Mouse (Mus musculus): ENCODE results near the gene Slc30a3.

Slc30a3 gene

DNA sequence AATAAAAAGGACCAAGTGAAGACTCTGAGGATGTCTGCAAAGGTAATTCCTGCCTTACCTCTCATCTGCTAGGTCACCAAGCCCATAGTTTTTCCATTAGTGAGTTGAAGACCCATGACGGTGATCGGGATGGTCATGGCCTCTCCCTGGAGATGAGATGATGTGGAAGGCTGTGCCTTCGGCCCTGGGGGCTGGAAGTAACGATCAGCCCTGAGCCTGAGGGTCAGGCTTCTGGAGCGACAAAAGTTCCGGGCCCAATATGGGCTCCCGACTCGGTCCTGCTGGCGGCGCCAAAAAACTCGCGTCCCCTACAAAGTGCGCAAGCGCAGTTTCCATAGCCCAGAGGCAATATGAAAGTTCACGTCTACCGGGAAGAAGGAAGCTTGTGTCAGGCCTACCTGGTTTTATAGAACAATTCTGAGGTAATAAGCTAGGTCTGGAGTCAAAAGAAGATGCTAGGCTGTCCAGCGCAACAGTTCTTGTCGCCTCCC lies at the start of gene Slc30a3:
Gene Slc30a3 (minus strand): TSS at position 238 of the 491 bp plus-strand sequence.
- no peak for DNase-seq

DNA sequence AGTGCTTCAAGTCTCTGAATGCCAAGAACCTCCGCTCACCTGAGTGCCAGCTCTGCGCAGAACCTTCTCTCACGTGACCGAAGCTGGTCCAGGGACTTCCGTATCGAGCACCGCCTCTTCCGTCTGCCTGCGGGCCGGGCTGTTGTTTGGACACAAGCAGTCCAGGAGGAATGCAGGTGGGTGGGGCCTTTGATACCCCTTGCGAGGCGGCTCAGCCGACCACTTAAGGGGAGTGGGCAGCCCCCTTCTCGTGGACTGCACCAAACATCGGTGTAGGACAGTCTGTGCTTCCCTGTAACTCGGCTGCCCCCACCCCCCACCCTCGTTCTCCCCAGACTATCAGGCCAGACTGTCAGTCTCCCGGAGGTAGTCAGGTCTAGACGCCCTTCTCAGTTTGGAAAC lies 46.1 kb upstream of the Slc30a3 start, which contains the start of gene Mpv17:
Gene Mpv17 (minus strand): TSS at position 100 of the 402 bp plus-strand sequence.
- peak; percentile 76 for DNase-seq

DNA sequence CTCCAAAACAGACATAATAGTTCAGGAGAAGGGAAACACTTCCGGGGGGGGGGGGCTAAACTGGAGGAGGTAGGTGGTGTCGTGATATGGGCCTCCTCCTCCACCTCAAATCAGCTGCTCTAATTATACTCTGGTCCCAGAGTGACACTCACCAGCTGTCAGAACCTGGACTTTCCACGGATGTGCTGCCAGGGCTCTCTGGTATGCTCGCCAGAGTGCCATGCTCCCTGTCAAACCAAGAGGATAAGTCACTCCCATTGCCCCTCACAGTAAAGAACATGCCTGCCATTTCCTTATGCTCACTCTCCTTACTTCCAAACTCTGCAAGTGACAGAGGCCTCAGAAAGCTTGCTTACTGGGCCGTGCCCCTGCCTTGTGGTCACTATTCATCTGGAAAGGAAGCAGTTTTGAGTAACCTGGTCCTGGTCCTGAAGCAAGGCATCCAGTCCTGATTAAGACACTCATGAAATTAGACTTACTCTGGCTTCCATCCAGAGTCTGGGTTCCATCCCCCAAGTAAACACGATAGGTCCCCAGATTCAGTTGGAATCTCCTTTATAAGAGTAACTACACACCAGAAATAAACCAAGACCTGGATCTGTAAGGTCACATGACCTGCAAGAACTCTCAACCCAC lies 45.6 kb upstream of the Slc30a3 start:
- DNase-seq: no peak

DNA sequence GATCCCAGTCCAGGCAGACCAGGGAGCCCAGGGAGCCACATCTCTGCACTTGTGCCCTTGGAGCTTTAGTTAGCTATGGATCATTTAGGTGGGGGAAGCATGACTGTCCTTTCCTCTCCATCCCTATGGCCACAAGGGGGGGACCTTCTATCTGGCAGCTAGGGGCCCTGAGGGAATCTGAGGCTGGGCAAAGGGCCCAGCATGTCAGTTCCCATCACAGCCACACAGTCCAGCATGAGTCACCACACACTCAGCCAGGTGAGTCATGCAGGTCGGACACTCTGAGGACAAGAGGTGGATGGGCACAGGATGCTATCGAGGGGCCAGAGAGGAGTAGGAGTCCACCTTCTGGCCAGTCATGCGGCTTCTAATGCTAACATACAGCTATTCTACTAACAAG lies 43.7 kb upstream of the Slc30a3 start:
- DNase-seq: no peak

DNA sequence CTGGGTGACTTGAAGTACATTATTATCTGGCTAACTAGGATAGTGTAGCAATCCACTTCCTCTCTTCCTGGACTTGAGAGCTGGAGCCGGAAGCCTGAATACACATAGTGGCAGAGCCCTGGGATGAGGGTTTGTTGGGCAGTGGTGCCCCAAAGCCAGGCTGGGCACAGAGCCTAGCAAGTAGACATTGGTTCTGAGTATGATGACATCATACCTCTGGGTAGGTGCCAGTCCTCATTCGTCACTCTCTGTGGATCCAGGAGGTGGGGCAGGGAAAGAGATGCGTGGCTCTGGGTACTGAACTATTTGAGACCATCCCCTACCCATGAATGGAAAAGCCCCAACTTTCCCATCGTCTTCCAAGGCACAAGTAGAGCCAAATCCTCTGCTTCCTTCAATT lies 41.7 kb upstream of the Slc30a3 start:
- no peak for DNase-seq

DNA sequence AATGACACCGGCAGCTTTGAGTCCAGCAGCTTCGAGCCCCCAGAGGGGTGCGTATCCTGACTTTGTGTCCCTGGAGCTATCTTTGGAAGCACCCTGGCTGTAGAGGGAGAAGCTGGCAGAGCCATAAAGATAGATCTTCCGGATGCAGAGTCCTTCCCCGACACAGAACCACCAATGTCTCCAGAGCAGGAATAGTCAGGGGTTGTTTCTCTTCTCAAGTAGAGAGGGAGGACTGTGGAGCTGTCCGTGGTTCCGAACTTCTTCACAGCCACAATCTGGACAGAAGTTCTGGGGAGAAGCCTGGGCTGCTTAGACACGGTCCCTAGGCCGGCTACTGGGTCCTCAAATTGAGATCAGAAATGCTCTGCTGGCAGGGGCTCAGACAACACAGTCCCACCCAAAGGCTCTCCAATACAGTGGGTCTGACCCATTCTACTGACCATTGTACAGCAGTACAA lies 31.0 kb upstream of the Slc30a3 start:
- no peak for DNase-seq

DNA sequence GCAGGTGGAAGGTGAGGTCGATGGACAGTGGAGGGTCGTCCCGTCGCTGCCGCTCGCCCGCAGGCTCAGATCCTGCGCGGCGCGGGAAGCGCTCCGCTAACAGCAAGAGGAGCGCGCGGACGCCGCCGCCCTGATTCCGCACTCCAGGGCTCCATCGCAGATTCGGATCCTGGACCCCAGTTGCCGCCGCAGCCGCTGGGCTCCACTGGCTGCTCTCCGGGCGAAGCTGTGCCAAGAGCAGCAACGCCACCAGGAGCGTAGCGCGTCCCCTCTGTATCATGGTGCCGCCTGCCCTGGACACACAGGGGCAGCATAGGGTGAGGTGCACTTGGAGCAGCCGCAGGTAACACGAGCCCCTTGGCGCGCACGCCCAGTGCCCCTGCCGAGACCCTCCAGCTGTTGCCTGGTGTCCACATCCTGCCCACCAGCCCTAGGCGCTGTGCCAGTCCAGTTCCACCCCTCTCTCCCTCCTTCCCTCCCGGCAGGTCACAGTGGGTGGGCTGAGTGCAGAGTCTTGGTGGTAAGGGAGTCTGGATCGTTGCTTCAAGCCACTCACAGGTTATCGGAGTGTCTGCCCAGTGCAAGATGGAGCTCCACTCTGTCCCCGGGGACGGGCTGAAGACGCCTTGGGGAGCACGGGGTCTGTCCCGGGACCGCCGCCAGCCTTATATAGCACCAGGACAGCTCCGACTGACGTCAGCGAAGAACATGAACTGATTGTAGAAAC lies 30.4 kb upstream of the Slc30a3 start, which contains the start of gene Ucn:
Gene Ucn (minus strand): TSS at position 589 of the 727 bp plus-strand sequence.
- DNase-seq: peak; percentile 20

DNA sequence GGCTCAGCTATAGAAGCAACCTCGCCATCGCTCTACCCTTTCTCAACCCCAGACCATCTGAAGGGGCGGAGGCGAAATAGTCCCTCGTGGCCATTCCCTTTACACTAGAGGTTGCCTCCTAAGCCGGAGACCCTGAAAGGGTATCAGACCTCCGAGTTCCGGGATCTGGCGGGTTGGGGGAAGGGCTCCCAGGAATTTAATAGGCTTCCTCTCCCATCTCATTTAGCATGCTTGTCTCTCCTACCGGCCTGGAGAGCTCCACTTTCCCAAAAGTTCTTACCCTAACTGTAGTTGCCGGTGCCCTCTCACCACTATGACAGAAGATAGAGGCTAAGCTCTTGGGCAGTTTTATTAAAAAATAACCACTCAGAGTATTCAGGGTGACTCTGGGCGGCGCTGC lies 29.6 kb upstream of the Slc30a3 start:
- no peak for DNase-seq

DNA sequence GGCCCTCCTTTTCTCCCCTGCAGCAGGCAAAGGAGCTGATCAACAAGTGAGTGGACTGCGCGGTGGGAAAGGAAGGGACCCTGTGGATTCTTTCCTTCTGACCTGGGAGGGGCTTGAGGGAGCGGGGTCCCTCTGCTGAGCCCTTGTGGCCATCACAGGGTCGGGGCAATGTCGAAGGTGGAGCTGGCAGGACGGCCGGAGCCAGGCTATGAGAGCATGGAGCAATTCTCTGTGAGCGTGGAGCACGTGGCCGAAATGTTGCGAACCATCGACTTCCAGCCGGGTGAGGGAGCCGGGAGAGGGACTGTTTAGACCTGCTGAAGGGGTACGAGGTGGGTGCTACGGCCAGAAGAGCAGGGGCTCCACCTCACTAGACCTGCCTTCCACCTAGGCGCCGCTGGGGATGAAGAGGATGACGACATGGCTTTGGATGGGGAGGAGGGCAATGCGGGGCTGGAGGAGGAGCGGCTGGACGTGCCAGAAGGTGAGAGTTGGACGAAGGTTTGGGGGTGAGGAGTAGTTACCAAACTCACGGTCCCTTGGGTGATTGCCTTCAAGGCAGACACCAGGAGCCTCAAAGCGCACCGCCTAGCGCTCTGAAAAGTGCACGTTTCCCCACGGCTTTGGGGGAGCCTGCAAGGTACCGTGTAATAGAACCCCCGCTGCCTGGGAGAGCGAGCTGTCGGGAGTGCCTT lies 28.8 kb upstream of the Slc30a3 start:
- DNase-seq: peak; percentile 31

DNA sequence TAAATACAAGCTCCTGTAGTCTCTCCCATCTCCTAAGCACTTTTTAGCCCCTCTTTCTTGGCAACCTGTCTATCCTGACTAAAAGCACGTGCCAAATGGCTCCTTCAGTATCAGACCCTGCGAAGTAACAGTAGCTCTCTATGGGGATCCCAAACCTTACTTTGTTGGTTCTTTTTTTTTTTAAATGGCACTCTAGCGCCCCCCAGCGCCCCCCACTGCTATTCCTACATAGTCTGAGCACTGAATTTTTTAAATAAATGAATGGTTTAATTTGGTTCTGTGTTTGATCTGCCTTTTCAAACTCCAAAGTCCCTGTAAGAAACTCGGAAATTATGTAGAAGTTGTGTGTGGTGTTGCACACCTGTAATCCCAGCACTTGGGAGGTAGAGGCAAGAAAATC lies 18.0 kb upstream of the Slc30a3 start:
- no peak for DNase-seq

DNA sequence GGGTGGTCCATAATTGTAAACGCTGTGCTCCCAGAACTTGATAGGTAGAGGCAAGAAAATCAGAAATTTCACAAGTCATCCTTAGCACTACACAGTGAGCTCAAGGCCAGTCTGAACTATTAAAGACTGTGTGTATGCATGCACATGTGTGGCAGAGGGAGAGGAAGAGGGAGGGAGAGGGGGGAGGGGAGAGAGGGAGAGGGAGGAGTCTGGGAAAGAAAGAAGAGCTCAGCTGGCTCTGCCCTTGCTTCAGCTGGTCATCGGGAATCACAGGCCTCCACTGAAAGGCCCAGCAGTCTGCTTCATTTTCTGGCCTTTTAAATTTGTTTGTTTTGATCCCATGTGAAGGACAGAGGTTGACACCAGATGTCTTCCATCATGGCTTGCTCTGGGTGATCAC lies 15.4 kb upstream of the Slc30a3 start:
- DNase-seq: no peak

DNA sequence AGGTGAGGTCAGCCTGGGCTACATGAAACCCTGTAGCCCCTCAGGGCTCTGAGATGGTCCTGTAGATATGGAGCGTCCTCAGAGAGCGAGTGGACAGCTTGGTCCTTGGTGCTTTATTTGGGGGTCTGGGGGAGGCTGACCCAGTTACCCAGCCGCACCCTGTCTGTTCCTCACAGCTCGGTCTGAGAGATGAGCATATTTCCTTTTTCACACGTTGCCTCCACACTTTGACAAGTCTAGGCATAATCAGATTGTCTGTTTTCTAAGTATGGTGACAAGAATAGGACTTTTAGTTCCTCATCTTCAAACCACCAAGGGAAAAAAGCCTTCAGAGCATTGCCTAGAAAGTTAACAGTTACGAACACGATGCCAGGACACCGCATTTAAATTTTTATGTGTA lies 13.1 kb upstream of the Slc30a3 start:
- DNase-seq: no peak

DNA sequence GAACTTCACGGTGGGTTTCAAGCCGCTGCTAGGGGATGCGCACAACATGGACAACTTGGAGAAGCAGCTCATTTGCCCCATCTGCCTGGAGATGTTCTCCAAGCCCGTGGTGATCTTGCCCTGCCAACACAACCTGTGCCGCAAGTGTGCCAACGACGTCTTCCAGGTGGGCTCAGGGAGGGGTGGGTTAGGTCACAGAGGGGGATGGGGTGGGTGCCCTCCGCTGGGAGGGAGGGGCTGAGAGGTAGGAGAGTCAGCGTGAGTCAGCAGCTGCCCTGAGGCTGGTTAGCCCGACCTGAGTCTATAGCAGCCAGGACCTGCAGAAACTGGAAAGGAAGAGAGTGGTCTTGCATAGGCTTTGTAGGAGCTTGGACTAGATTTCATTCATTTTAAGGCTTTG lies 8.9 kb upstream of the Slc30a3 start:
- no peak for DNase-seq

DNA sequence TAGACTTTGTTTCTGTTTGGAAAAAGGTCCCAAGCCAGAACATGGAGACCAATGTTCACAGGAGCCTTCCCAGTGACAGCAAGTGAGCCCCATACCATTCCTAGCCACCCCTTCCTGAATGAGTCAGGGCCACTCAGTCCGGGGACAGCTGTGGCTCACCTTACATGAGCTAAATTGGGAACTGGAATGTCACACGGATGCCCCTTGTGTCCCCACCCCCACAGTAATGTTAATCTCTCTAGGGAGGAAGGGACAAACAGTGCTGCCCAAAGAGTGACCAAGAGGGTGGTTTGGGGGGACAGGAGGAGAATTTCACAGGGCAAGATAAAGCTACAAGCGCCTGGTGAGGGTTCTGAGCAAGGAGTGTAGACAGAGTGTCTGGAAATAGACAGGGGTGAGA lies 8.3 kb upstream of the Slc30a3 start, which contains the start of gene Trim54:
Gene Trim54 (plus strand): TSS at position 359 of the 400 bp plus-strand sequence.
- DNase-seq: no peak

DNA sequence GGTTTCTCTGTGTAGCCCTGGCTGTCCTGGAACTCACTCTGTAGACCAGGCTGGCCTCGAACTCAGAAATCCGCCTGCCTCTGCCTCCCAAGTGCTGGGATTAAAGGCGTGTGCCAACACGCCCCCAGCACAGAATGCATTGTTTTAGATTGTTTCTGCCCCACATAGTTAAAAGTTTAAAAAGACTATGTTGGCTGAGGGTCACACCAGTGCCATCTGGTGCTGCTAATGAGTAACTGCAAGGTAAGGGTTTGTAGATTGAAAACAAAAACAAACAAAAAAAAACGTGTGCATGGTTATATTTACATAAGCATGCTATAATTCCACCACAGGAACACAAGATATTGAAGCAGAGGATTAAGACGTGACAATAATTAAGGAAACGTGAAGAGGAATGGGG lies 2.7 kb upstream of the Slc30a3 start:
- DNase-seq: no peak

DNA sequence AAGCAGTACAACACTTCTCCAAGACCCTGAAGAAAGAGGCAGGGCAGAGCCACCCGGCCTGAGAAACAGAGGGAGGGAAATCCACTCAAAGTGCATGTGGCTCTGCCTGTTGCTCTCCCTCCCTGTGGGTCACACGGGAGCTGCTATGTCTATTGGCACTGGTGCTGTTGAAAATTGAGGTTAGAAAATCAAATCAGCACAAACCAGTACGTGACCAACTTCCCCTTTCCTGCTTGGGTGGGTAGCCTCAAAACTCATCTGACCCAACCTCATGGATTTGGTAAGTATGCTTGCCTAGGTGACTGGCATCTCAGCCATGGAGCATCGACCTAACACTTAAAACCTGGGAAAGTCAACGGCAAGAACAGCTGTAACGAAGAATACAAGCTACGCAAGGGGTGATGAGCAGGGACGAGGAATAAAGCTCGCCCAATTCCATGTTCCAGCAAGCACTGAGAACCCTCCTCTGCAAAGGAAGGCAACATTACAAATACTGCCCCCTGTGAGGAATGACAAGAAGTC lies 2.2 kb downstream of the Slc30a3 start, which contains the start of gene Dnajc5g:
Gene Dnajc5g (plus strand): TSS at position 472 of the 522 bp plus-strand sequence.
- no peak for DNase-seq

DNA sequence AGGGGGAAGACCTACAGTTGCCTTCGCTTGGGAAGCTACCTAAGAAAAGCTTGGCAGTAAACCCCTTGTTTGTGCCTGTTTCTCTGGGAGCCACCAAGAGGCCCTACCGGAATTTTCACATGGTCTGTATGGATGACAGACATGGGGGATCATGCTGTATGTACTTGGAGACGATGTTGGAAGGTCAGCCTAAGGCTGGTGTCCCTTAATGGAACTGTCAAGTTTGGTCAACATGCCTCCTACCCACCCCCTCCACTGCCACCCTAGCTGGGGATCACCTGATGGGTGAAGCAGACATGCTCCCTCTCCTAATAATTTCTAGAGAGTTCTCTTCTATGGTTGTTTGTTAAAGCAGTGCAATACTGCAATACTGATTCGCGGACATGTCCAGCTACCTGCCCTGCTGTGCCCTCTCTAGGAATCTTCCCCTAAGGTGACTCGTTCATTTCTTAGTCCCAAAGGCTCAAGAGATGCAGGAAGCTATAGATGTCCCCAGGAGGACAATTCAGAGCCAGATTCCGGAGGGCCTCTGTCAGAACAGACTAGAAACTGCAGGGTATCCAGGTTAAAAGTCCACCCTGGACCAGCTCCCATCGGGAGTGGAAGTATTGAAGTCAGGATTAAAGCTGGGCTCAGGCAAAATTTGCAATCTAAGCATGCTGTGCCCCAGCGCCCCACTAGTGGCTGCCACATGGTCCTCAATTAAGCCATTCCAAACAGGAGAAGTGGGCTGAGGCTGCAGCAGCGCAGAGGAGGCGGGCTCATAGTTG lies 12.1 kb downstream of the Slc30a3 start:
- no peak for DNase-seq

DNA sequence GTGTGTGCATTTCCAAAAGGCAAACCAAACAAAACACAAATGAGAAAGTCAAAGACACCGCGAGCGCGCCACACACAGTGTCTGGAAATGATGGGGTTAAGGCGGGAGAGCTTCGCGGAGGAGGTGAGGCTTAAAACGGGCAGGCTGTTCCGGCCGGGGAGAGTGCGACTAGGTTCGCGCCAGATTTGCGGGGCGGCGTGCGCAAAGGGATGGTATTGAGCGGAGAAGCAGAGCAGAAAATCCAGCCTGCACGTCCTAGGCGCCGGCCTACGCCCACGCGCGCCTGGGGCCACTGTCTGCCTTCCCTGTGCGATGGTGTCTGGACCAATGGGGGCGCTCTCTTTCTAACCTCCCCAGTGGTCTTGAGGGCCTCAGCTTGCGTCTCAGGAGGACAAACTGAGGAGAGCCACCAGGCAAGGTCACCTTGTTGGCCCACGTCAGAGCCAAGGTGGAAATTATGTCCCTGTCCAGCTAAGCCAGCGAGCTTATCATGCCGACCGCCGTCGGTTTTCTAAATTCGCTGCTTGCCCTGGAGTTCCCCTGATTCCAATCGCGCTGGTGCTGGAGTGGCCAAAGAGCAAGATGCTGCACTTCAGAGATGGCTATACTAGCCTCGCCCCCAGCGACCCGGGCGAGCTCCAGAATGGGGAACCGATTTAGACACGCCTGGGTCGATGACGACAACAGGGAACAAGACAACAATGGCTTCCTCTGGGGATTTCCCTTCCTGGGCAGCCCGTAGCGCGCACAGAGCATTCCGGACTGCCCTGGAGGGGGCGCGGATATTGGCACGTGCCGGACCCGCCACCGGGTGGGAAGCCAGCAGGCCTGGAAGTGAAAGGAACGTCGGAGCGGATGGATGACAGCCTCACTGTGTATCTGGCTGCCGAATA lies 13.0 kb downstream of the Slc30a3 start:
- no peak for DNase-seq

DNA sequence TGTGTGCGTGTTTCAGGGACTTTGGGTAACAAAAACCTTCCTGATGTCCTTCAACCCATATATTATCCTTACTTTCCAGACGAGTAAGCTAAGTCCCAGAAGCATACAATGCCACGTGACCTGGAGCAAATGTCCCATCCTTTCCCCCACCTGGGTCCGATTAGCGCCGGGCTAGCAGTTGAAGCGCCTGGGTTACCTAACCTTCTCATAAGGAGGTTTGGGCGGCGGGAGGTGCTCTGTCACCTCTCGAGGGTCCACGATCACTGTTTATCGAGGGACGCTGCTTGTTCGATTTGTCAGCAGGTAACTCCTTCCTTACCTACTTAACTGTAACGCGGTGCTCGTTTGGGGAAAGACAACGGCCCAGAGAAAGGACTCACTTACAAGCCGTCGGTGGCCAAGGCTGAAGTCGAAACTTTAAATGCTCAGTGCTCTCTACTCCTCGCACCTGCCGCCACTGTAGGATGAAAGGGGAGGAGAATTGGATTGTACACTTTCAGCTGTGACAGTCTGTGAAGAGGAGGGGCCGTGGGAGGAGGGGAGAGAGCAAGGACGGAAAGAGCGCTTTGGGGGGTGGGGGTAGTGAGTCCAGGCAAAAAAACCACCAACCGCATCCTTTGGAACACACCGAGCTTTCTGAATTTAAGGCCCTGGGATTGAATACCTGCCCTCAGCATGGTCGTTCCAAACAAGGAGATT lies 13.8 kb downstream of the Slc30a3 start:
- no peak for DNase-seq
